Mouse (Mus musculus): ENCODE results near the gene Kirrel3.

Gene Kirrel3

GRCm38 (mm10) chr9:35026311-35026710 lies 540.6 kb downstream of the Kirrel3 start:
- DNase-seq (ENCODE audit: low spot score in 2 of 2), result no peak

- DNase-seq (ENCODE audit: low spot score in 2 of 2), result no peak
Observed at GRCm38 (mm10) chr9:35026897-35027311, 541.2 kb downstream of the Kirrel3 start.

GRCm38 (mm10) chr9:35027382-35027997 lies 541.8 kb downstream of the Kirrel3 start:
- no peak for DNase-seq (ENCODE audit: low spot score in 2 of 2)

GRCm38 (mm10) chr9:35030823-35031222 lies 545.1 kb downstream of the Kirrel3 start:
- DNase-seq (ENCODE audit: low spot score in 2 of 2), result no peak

GRCm38 (mm10) chr9:35032457-35032856 lies 546.8 kb downstream of the Kirrel3 start:
- no peak for DNase-seq (ENCODE audit: low spot score in 2 of 2)

GRCm38 (mm10) chr9:35035074-35035473 lies 549.4 kb downstream of the Kirrel3 start:
- DNase-seq (ENCODE audit: low spot score in 2 of 2), result no peak

- DNase-seq (ENCODE audit: low spot score in 2 of 2), result no peak
Observed at GRCm38 (mm10) chr9:35038922-35039586, 553.4 kb downstream of the Kirrel3 start.

- DNase-seq (ENCODE audit: low spot score in 2 of 2), result no peak
Observed at GRCm38 (mm10) chr9:35039846-35040245, 554.2 kb downstream of the Kirrel3 start.

GRCm38 (mm10) chr9:35041493-35041892 lies 555.8 kb downstream of the Kirrel3 start:
- no peak for DNase-seq (ENCODE audit: low spot score in 2 of 2)

GRCm38 (mm10) chr9:35043619-35044018 lies 557.9 kb downstream of the Kirrel3 start:
- DNase-seq (ENCODE audit: low spot score in 2 of 2), result no peak

GRCm38 (mm10) chr9:35044458-35044857 lies 558.8 kb downstream of the Kirrel3 start:
- DNase-seq (ENCODE audit: low spot score in 2 of 2), result no peak

- no peak for DNase-seq (ENCODE audit: low spot score in 2 of 2)
Observed at GRCm38 (mm10) chr9:35045031-35045531, 559.4 kb downstream of the Kirrel3 start.

- no peak for DNase-seq (ENCODE audit: low spot score in 2 of 2)
Observed at GRCm38 (mm10) chr9:35045756-35046155, 560.1 kb downstream of the Kirrel3 start.

- DNase-seq (ENCODE audit: low spot score in 2 of 2), result no peak
Observed at GRCm38 (mm10) chr9:35048449-35048848, 562.8 kb downstream of the Kirrel3 start.

GRCm38 (mm10) chr9:35049891-35050527 lies 564.3 kb downstream of the Kirrel3 start:
- DNase-seq (ENCODE audit: low spot score in 2 of 2), result no peak

GRCm38 (mm10) chr9:35050701-35051454 lies 565.2 kb downstream of the Kirrel3 start:
- no peak for DNase-seq (ENCODE audit: low spot score in 2 of 2)

GRCm38 (mm10) chr9:35051666-35052065 lies 566.0 kb downstream of the Kirrel3 start:
- DNase-seq (ENCODE audit: low spot score in 2 of 2), result no peak

GRCm38 (mm10) chr9:35052671-35053070 lies 567.0 kb downstream of the Kirrel3 start:
- no peak for DNase-seq (ENCODE audit: low spot score in 2 of 2)

- no peak for DNase-seq (ENCODE audit: low spot score in 2 of 2)
Observed at GRCm38 (mm10) chr9:35053081-35053480, 567.4 kb downstream of the Kirrel3 start.

- DNase-seq (ENCODE audit: low spot score in 2 of 2), result no peak
Observed at GRCm38 (mm10) chr9:35053669-35054068, 568.0 kb downstream of the Kirrel3 start.

- no peak for DNase-seq (ENCODE audit: low spot score in 2 of 2)
Observed at GRCm38 (mm10) chr9:35055528-35056330, 570.0 kb downstream of the Kirrel3 start.

Data from frontal cortex, postnatal 14 days (tissue).